Mouse (Mus musculus): Measurements from ENCODE around the gene Dad1. TPM values are rescaled to one million over a fixed set of nuclear protein-coding genes. Genes with fewer than 3 reads are reported as not detected.

Dad1 gene
- polyA plus RNA-seq, 1 experiment from 2014 or later = 274 TPM

DNA sequence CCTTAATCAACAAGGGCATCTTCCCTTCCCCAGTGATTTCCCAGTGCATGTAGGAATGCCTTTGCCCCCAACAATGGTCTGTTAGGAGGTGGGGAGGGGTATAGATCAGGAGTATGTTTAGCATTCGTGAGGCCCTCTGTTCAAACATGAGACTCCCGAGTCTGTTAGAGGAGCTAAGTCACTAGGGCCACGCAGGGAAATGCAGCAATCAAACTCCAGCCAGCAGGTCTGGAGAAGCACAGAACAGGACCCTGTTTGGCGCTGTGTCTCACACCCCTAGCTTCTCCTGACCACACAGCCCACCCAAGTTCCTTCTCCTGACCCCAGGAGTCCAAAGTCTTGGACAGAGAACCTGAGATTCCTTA, 62.9 kb downstream of the Dad1 start:
- Histone ChIP-seq H3K27me3 (ENCODE audit: control insufficient read depth, insufficient read depth, low read length) (no peaks in the 10 kb centered on the region), H3K9ac (ENCODE audit: low read length) (no peak overlapping the region), H3K36me3 (ENCODE audit: control insufficient read depth, insufficient read depth, low read length) (no peaks in the 10 kb centered on the region), H3K4me3 (ENCODE audit: low read depth, low read length) (no peak overlapping the region), H3K4me2 (ENCODE audit: low read depth) (no peak overlapping the region), H3K4me1 (ENCODE audit: control insufficient read depth, insufficient read depth, low read length) (peaks cover 6% of the 10 kb centered on the region; the same call in 1 of the 2 replicates), H3K9me3 (ENCODE audit: control insufficient read depth, low read length) (no peaks in the 10 kb centered on the region), H3K27ac (ENCODE audit: low read depth, low read length) (no peak overlapping the region)
- no peak for DNase-seq (ENCODE audit: low spot score)
- no peak for ATAC-seq (ENCODE audit: insufficient read depth, low FRiP score, low TSS enrichment)
- 60% methylated on average over 4 of the region's 4 CpGs for WGBS

DNA sequence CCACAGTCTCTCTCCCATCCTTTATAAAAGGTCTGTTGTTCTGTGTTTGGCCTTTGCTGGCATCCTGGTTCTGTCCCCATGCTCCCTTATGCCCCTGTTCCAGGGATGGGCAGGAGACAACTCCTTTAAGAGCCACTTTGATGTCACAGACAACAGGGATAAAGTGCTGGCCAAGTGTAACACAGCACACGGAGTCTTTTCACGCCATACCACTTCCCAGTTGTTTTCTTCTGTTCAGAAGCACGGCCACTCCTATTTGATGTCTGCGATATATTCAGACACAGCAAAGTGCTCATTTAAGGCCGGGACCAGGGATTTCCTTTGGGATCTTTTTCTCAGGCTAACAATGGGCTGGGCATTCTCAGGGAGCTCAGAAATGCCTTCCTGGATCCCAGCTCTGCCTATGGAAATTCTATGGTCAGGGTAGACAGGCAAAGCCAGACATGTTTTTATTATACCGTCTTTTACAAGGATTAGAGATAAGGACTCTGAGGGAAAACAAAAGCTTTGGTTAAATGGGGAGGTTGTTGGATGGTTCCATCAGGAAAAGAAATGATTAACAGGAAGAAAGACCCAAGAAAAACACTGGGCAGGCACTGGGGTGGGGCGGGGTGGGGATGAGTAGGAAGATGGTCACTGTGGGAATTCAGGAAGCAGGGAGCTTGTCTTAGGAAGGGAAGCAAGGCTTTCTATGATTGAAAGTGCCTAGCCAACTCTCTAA, 63.4 kb downstream of the Dad1 start:
- H3K9me3 ChIP-seq (ENCODE audit: control insufficient read depth, low read length) = no peaks in the 10 kb centered on the region
- 60% methylated on average over 7 of the region's 7 CpGs for WGBS
- DNase-seq (ENCODE audit: low spot score) (no peak), ATAC-seq (ENCODE audit: insufficient read depth, low FRiP score, low TSS enrichment) (no peak)
- no peak overlapping the region for H3K27ac ChIP-seq (ENCODE audit: low read depth, low read length)
- no peak overlapping the region for H3K4me3 ChIP-seq (ENCODE audit: low read depth, low read length)
- H3K4me2 ChIP-seq (ENCODE audit: low read depth) = no peak overlapping the region
- no peaks in the 10 kb centered on the region for H3K36me3 ChIP-seq (ENCODE audit: control insufficient read depth, insufficient read depth, low read length)
- H3K4me1 ChIP-seq (ENCODE audit: control insufficient read depth, insufficient read depth, low read length) = peaks cover 8% of the 10 kb centered on the region; the same call in 1 of the 2 replicates
- H3K27me3 ChIP-seq (ENCODE audit: control insufficient read depth, insufficient read depth, low read length) = no peaks in the 10 kb centered on the region
- no peak overlapping the region for H3K9ac ChIP-seq (ENCODE audit: low read length)

DNA sequence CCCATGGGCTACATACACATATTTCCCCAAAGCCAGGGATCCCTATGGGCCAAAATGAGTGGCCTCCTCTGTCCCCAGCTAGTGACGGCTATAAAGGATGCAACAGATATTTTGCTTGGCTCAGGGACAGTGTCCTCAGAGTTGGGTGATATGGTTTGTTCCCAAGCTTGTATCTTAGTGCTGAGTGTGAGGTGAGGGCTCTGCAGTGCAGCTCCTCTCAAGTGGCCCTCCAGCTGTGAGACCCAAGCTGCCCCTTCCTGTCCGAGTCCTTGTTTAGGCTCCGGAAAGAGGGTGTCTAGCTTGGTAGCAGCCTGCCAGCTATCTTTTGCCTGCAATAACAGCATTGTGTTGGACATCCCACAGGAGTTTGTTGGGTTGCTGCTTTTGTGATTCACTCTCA, 64.6 kb downstream of the Dad1 start:
- no peak for ATAC-seq (ENCODE audit: insufficient read depth, low FRiP score, low TSS enrichment)
- Histone ChIP-seq H3K36me3 (ENCODE audit: control insufficient read depth, insufficient read depth, low read length) (no peaks in the 10 kb centered on the region), H3K4me1 (ENCODE audit: control insufficient read depth, insufficient read depth, low read length) (peaks cover 8% of the 10 kb centered on the region), H3K4me2 (ENCODE audit: low read depth) (no peak overlapping the region), H3K9me3 (ENCODE audit: control insufficient read depth, low read length) (no peaks in the 10 kb centered on the region), H3K9ac (ENCODE audit: low read length) (no peak overlapping the region), H3K4me3 (ENCODE audit: low read depth, low read length) (no peak overlapping the region), H3K27ac (ENCODE audit: low read depth, low read length) (no peak overlapping the region), H3K27me3 (ENCODE audit: control insufficient read depth, insufficient read depth, low read length) (no peaks in the 10 kb centered on the region)
- 82% methylated on average over 3 of the region's 3 CpGs for WGBS
- DNase-seq (ENCODE audit: low spot score) = no peak

DNA sequence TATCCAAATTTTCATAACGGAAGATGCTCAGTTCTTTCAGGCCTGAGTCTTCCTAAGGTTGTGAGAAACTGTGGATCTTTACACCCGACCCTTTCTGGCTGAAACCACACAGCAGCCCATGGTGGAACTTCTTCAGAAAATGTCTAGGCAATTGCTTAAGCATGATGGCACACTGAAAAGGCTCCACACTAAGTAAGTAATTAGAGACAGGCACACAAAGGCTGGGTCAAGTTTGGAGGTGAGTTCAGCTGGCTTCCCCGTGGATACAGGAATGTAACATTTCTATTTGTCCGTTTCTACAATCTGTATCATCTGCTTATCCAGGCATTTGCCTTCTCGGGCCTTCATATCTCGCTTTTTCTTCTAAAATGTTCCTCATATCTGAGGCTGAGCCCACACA, 66.7 kb downstream of the Dad1 start:
- ATAC-seq (ENCODE audit: insufficient read depth, low FRiP score, low TSS enrichment) (no peak), DNase-seq (ENCODE audit: low spot score) (no peak)
- peaks cover 6% of the 10 kb centered on the region for H3K4me1 ChIP-seq (ENCODE audit: control insufficient read depth, insufficient read depth, low read length)
- no peaks in the 10 kb centered on the region for H3K27me3 ChIP-seq (ENCODE audit: control insufficient read depth, insufficient read depth, low read length)
- H3K4me3 ChIP-seq (ENCODE audit: low read depth, low read length) = no peak overlapping the region
- no peaks in the 10 kb centered on the region for H3K9me3 ChIP-seq (ENCODE audit: control insufficient read depth, low read length)
- 68% methylated on average over 6 of the region's 6 CpGs for WGBS
- no peak overlapping the region for H3K4me2 ChIP-seq (ENCODE audit: low read depth)
- no peak overlapping the region for H3K27ac ChIP-seq (ENCODE audit: low read depth, low read length)
- no peaks in the 10 kb centered on the region for H3K36me3 ChIP-seq (ENCODE audit: control insufficient read depth, insufficient read depth, low read length)
- H3K9ac ChIP-seq (ENCODE audit: low read length) = no peak overlapping the region

Other genes starting within 250 kb of the Dad1 start
- 45.7 and 46.6 TPM in 2 replicates for gene Abhd4, start 84 bp upstream of the Dad1 start, polyA plus RNA-seq (2014; fragmentation: Nextera tagmentation; extraction: Ambion mirVana)
- not detected in 2 replicates for gene Olfr49, start 30.8 kb upstream of the Dad1 start, polyA plus RNA-seq (2014; fragmentation: Nextera tagmentation; extraction: Ambion mirVana)
- 49.8 and 53.0 TPM in 2 replicates for gene Oxa1l, start 106.7 kb upstream of the Dad1 start, polyA plus RNA-seq (2014; fragmentation: Nextera tagmentation; extraction: Ambion mirVana)
- gene Slc7a7, start 163.7 kb upstream of the Dad1 start, polyA plus RNA-seq (2014; fragmentation: Nextera tagmentation; extraction: Ambion mirVana) = 4.5 and 4.8 TPM in 2 replicates
- 190 and 216 TPM in 2 replicates for gene Mrpl52, start 172.8 kb upstream of the Dad1 start, polyA plus RNA-seq (2014; fragmentation: Nextera tagmentation; extraction: Ambion mirVana)
- gene Mmp14, start 177.5 kb upstream of the Dad1 start, polyA plus RNA-seq (2014; fragmentation: Nextera tagmentation; extraction: Ambion mirVana) = 69.6 and 70.6 TPM in 2 replicates
- 24.5 and 26.6 TPM in 2 replicates for gene Lrp10, start 210.0 kb upstream of the Dad1 start, polyA plus RNA-seq (2014; fragmentation: Nextera tagmentation; extraction: Ambion mirVana)
- gene Rem2, start 222.0 kb upstream of the Dad1 start, polyA plus RNA-seq (2014; fragmentation: Nextera tagmentation; extraction: Ambion mirVana) = 23.3 and 26.2 TPM in 2 replicates